Mouse (Mus musculus) neural tube, embryonic 10.5 days (tissue): ENCODE results near the gene Hibadh.

ENCODE experiments used
- DNase-seq: peaks from one replicate; pipeline ENCODE4 v3.0.0-alpha.2; 2017; ENCODE audit warnings: low spot score; ENCODE audit errors: extremely low spot score

Hibadh gene

DNA sequence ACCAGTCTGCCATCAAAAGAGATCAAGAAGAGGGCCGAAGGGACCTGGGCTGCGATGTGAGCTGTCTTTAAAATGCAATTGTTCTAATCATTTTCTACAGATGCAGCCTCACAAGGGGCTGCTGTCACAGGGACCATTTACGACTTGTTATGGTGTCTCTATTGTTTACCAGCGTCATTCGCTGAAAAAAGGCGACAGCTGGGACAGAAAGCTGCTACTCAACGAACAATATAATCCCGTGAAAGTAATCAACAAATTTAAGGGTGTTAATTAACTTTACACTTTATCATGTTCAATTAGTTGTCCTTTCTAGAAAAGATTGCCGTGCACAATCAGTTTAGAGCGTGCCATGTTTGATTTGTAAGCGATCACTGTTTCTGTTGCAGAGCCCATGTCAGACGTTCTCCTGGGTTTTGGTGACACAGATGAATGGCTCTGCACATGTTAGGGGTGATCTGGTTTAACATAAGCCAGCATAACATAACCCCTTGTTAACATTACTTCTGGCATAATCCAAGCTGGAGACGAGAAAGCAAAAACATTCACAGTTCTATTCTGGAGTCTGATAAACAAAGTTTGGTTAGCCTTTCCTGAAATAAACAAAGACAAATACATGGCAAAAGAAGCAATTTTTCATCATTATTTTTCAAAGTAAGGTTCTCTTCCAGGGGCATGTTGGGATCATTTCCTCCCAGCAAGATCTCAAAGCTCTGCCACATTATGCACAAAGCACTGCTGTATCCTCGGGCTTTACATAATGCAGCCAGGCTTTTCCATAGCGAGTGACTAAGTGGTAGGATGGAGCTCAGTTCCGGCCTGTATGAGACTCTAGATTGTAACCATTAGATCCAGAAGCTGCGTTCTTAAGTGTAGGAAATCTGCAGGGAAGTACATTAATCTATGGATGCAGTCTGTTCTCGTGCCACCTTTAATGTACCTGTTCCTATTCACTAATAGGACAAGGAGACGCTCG lies 72.6 kb downstream of the Hibadh start:
- DNase-seq = no peak

DNA sequence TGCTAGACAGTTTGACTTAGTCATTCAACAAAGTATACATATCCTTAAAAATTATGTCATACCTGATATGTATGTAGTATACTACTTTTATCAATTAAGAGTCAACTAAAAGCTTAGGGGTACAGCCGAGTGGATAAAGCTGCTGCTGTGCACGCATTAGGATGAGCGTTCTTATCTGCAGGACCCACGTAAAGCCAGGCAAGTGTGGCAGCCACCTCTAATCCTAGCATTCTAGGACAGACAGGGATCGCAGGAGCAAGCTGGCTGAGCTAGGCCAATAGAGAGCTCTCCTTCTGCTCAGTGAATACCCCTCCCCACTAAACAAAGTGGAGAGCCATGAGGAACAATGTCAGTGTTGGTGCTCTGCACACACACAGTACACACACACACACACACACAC lies 75.0 kb downstream of the Hibadh start:
- DNase-seq = no peak

GRCm38 (mm10) chr6:52562994-52563393 lies 77.2 kb downstream of the Hibadh start:
- no peak for DNase-seq

GRCm38 (mm10) chr6:52559041-52559440 lies 81.1 kb downstream of the Hibadh start:
- no peak for DNase-seq

GRCm38 (mm10) chr6:52544376-52544775 lies 95.8 kb downstream of the Hibadh start:
- DNase-seq = no peak

- DNase-seq = no peak
Observed at GRCm38 (mm10) chr6:52542464-52542863, 97.7 kb downstream of the Hibadh start.

GRCm38 (mm10) chr6:52539911-52540310 lies 100.3 kb downstream of the Hibadh start:
- no peak for DNase-seq

GRCm38 (mm10) chr6:52535072-52535704 lies 105.0 kb downstream of the Hibadh start:
- no peak for DNase-seq

- no peak for DNase-seq
Observed at GRCm38 (mm10) chr6:52532144-52532492, 108.1 kb downstream of the Hibadh start.

DNA sequence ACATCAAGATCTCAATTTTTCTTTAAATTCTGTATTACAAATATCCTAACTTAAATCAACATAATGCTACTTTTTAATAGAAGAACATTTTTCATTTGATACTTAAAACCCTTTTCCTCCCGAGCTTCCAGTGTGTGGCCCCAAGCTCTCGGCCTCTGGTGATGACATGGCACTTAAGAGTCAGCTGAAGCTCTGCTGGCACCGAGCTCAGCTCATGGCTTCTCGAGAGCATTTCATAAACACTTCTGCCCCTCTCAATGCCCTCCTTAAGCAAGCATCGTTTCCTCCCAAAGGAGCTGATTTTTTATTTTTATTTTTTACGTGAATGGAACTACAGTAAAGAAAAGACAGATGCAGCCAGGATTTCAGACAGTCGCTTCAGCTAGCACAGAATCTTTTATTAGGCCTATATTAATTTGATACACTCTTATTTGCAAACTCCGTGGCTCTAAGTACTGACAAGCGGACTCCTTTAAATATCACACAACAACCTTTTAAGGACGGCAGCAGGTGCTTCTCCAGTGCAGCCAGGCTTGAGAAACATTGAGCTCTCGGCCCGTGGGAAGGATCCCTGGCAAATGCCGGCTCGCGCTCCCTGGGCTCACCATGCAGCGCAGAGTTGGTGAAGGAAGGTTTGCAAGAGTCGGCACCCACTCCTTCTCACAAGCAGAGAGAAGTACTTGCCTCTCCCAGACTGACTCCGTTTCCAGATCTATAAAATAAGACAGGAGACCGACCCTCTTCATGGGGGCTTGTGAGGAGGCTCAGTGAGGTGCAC lies 108.6 kb downstream of the Hibadh start:
- DNase-seq = no peak

GRCm38 (mm10) chr6:52530861-52531260 lies 109.3 kb downstream of the Hibadh start:
- no peak for DNase-seq

- DNase-seq = no peak
Observed at GRCm38 (mm10) chr6:52524226-52524625, 116.0 kb downstream of the Hibadh start.

GRCm38 (mm10) chr6:52518704-52519103 lies 121.5 kb downstream of the Hibadh start:
- DNase-seq = no peak

DNA sequence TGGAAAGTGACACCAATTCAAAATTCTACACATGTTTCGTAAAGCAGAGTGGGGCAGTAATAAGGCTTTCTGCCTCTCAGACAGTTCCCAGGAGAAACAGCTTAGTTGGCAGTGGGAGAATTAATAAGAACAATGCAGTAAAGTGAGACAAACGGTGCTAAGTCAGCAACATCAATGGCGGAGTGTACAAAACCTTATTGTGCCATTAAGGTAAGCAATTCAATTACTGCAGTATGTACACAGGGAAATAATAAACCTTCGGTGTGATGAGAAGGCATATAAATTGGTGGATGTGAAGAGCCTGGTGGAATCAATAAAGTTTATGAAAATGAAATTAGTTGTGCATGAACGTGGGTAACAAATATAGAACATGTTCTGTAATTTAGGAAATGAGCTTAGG lies 122.9 kb downstream of the Hibadh start:
- DNase-seq = no peak

- DNase-seq = no peak
Observed at GRCm38 (mm10) chr6:52513876-52514405, 126.2 kb downstream of the Hibadh start.

DNA sequence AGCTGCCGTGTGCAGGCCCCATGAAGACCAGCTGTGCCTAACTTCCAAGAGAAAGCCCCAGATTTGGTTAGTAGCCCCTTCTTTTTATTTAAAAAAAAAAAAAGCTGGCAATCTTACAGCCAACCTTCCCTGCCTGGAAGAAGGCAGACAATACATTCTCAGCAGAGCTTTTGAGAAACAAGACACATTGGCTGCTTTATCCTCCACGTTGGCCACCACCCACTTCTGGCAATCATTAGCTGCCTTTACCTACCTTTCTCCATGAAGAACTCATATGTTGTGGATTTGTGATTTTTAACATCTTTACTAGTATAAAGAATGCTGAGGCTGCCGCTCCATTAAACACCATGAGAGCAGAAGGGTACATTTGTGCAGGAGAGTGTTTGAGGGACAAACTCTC lies 131.4 kb downstream of the Hibadh start:
- DNase-seq = no peak

GRCm38 (mm10) chr6:52507946-52508345 lies 132.2 kb downstream of the Hibadh start:
- DNase-seq = no peak

DNA sequence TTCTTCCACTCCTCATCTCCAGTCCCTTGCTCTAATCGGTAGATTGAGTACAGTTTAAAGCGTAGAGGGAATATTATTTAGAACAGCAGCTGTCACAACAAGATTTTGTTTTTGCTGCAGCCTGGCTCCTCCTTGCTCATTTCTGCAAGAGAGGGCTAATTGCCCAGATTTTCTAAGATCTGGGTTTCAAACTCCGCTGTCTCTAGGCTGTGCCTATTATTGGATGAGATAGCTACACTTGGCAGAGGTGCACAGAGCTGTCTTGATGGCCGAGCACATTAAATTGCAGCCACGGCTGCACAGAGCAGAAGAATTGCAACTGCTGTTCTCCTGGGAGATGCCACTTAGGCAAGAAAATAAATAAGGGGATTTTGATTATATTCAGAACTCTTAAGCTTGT lies 133.0 kb downstream of the Hibadh start:
- no peak for DNase-seq

DNA sequence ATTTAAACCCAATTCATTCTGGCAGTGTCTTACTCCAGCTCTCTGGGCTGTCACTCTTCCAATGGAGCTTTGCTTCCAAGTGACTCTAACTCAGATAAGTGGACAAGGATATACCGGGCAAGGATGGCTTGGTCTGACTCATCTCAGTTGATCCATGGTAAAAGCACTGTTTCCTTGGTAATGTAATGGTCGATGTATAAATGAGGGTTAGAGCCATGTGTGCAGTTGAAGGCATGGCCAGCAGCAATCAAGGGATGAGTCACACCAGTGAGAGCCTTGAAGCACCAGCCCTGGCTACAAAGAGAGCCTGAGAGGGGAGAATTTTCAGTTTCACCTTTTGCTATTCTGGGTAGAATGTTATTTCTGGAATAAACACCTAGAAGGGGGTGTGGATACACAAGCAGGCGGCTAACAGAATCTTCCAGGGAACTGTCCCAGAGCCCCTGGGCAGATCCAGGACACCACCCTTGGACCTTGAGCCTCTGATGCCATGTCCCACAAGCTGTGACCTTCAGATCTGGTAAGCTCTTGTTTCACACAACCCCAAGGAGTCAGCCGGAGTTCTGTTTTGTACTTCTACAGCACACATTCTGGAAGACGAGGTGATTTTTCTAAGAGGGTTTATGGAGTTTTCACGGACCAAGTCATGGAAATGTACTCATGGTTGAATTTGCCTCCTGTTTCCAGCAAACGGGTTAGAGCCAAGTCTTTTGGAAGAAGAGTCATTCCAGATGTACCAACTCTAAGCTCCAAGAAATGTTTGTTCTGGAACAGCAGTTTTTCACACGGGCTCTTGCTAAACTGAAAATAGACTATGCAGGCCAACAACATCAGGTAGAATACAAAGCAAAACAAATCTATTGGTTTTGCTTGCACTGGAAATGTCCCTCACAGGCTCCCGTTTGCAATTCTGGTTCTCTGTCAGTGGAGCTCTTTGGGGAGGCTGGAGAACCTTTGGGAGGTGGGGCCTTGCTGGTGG lies 134.1 kb downstream of the Hibadh start:
- no peak for DNase-seq

GRCm38 (mm10) chr6:52504676-52505460 lies 135.3 kb downstream of the Hibadh start:
- no peak for DNase-seq
